ENCODE assay signal across 8 mouse cellular contexts in genomic region chr16:49164349-49165137, GRCm38 (mm10).
DNase-seq lines count a peak whose midpoint lies in the region; ATAC-seq and TF ChIP-seq lines count a peak whose summit lies in the region.

No protein-coding gene starts in this region.

- 43% methylated on average over 7 of the region's 7 CpGs for WGBS in embryonic facial prominence, embryonic 10.5 days
- WGBS in hindbrain, embryonic 10.5 days: 46% methylated on average over 7 of the region's 7 CpGs
- WGBS in lung, postnatal 0 days: 27% methylated on average over 7 of the region's 7 CpGs

- no peak for TF ChIP-seq EP300 in lung, postnatal 0 days (IDR thresholded peaks at IDR 0.05)

- no peaks in the 10 kb centered on the region for H3K36me3 ChIP-seq in embryonic facial prominence, embryonic 10.5 days (replicated peaks)
- H3K36me3 ChIP-seq in hindbrain, embryonic 10.5 days: no peaks in the 10 kb centered on the region
- H3K36me3 ChIP-seq in lung, postnatal 0 days (ENCODE audit: insufficient read depth, low read length): no peaks in the 10 kb centered on the region

- H3K27ac ChIP-seq in gastrocnemius, adult 2 months: no peak overlapping the region
- no peak overlapping the region for H3K27ac ChIP-seq in embryonic facial prominence, embryonic 10.5 days (replicated peaks)
- no peak overlapping the region for H3K27ac ChIP-seq in hindbrain, embryonic 10.5 days
- no peak overlapping the region for H3K27ac ChIP-seq in layer of hippocampus, adult 2 months
- H3K27ac ChIP-seq in lung, postnatal 0 days (ENCODE audit: low read length): no peak overlapping the region

- H3K9me3 ChIP-seq in embryonic facial prominence, embryonic 10.5 days: no peaks in the 10 kb centered on the region
- no peaks in the 10 kb centered on the region for H3K9me3 ChIP-seq in hindbrain, embryonic 10.5 days
- no peaks in the 10 kb centered on the region for H3K9me3 ChIP-seq in lung, postnatal 0 days (ENCODE audit: low read length)

- intact Hi-C loops in gastrocnemius, adult 2 months (cut with DNase I): no loop called here

- H3K9ac ChIP-seq in lung, postnatal 0 days (replicated peaks; ENCODE audit: low read depth): no peak overlapping the region

- no peak overlapping the region for H3K4me3 ChIP-seq in gastrocnemius, adult 2 months
- no peak overlapping the region for H3K4me3 ChIP-seq in embryonic facial prominence, embryonic 10.5 days
- no peak overlapping the region for H3K4me3 ChIP-seq in hindbrain, embryonic 10.5 days
- no peak overlapping the region for H3K4me3 ChIP-seq in layer of hippocampus, adult 2 months
- no peak overlapping the region for H3K4me3 ChIP-seq in lung, postnatal 0 days (ENCODE audit: low read depth, low read length)

- TF ChIP-seq CTCF in gastrocnemius, adult 2 months (IDR thresholded peaks at IDR 0.05): peak; percentile 87
- peak; percentile 97 for TF ChIP-seq CTCF in layer of hippocampus, adult 2 months (conservative IDR thresholded peaks at IDR 0.05)
- peak; percentile 86 for TF ChIP-seq CTCF in lung, postnatal 0 days (IDR thresholded peaks at IDR 0.05)

- peak; percentile 38; the same call in 1 of the 2 replicates for ATAC-seq in lung, postnatal 0 days

- peak; percentile 40 for DNase-seq in gastrocnemius, adult 2 months
- DNase-seq in gastrocnemius, adult 8-10 months (ENCODE audit: low spot score in 2 of 2): no peak
- DNase-seq in adrenal gland, postnatal 25 days: peak; percentile 40
- peak; percentile 58 for DNase-seq in embryonic facial prominence, embryonic 10.5 days (ENCODE audit: low spot score)
- peak; percentile 54 for DNase-seq in hindbrain, embryonic 10.5 days (ENCODE audit: low spot score)
- DNase-seq in layer of hippocampus, adult 2 months (ENCODE audit: low spot score in 2 of 2): peak; percentile 39 to 75
- DNase-seq in lung, postnatal 0 days (ENCODE audit: low spot score): peak; percentile 67
- peak; percentile 88 for DNase-seq in retina, embryonic 14.5 days (ENCODE audit: low spot score)

- no peaks in the 10 kb centered on the region for H3K4me1 ChIP-seq in embryonic facial prominence, embryonic 10.5 days
- H3K4me1 ChIP-seq in hindbrain, embryonic 10.5 days (replicated peaks): no peaks in the 10 kb centered on the region
- no peaks in the 10 kb centered on the region for H3K4me1 ChIP-seq in lung, postnatal 0 days (ENCODE audit: insufficient read depth, low read depth, low read length)

- H3K27me3 ChIP-seq in embryonic facial prominence, embryonic 10.5 days (replicated peaks; ENCODE audit: low read depth, poor library complexity, severe bottlenecking): no peaks in the 10 kb centered on the region
- H3K27me3 ChIP-seq in hindbrain, embryonic 10.5 days (ENCODE audit: insufficient read depth, poor library complexity, severe bottlenecking): no peaks in the 10 kb centered on the region
- no peaks in the 10 kb centered on the region for H3K27me3 ChIP-seq in lung, postnatal 0 days (replicated peaks; ENCODE audit: insufficient read depth, low read length)

- H3K4me2 ChIP-seq in lung, postnatal 0 days (replicated peaks; ENCODE audit: low read depth, low read length): no peak overlapping the region

Comparison
In these comparisons a context has a peak if more than half of its experiments do, and no peak if none do; other contexts are left out.
1. DNase-seq: peak in gastrocnemius, adult 2 months (single experiment), adrenal gland, postnatal 25 days (single experiment), embryonic facial prominence, embryonic 10.5 days (single experiment), hindbrain, embryonic 10.5 days (single experiment), layer of hippocampus, adult 2 months (2 of 2), lung, postnatal 0 days (single experiment) and retina, embryonic 14.5 days (single experiment); none in gastrocnemius, adult 8-10 months (0 of 2).
2. Peak in every context shown above with its lines, with median percentiles within 50 percentile points of each other: CTCF ChIP-seq.